Mouse (Mus musculus): ENCODE results near the gene Zfp341.

Zfp341 gene

GRCm38 (mm10) chr2:154678995-154679394, 65.9 kb downstream of the Zfp341 start:
- DNase-seq = no peak

- DNase-seq = no peak
These were observed 67.2 kb downstream of the Zfp341 start for GRCm38 (mm10) chr2:154680337-154680736.

- no peak for DNase-seq
These were observed 67.8 kb downstream of the Zfp341 start for GRCm38 (mm10) chr2:154680941-154681340.

- DNase-seq = no peak
These were observed 69.6 kb downstream of the Zfp341 start for GRCm38 (mm10) chr2:154682712-154683111.

GRCm38 (mm10) chr2:154684901-154685470, 71.9 kb downstream of the Zfp341 start:
- DNase-seq = no peak

- no peak for DNase-seq
These were observed 72.7 kb downstream of the Zfp341 start for GRCm38 (mm10) chr2:154685772-154686171.

- DNase-seq = no peak
These were observed 73.7 kb downstream of the Zfp341 start for GRCm38 (mm10) chr2:154686819-154687218.

GRCm38 (mm10) chr2:154689391-154689790, 76.3 kb downstream of the Zfp341 start:
- peak in 1 of 2 experiments; percentile 20 for DNase-seq

- DNase-seq = peak; percentile 58 to 62
These were observed 77.9 kb downstream of the Zfp341 start for GRCm38 (mm10) chr2:154690959-154691358.

- DNase-seq = no peak
These were observed 80.3 kb downstream of the Zfp341 start for GRCm38 (mm10) chr2:154693186-154693940.

GRCm38 (mm10) chr2:154693941-154694256, 80.8 kb downstream of the Zfp341 start:
- peak in 1 of 2 experiments; percentile 25 for DNase-seq

- no peak for DNase-seq
These were observed 82.6 kb downstream of the Zfp341 start for GRCm38 (mm10) chr2:154695690-154696089.
